Mouse (Mus musculus): ENCODE results near the gene Galnt7. TPM values are rescaled to one million over a fixed set of nuclear protein-coding genes. Genes with fewer than 3 reads are reported as not detected.

Galnt7 gene
- polyA plus RNA-seq, 1 experiment from 2014 or later, result 14.4 TPM

GRCm38 (mm10) chr8:57503641-57504040 lies 149.2 kb downstream of the Galnt7 start:
- ATAC-seq (ENCODE audit: insufficient read depth) (peak; percentile 42; the same call in 1 of the 2 replicates), DNase-seq (peak; percentile 86)
- peaks cover 3% of the 10 kb centered on the region; the same call in 1 of the 2 replicates for H3K4me1 ChIP-seq (ENCODE audit: insufficient read depth)
- no peak overlapping the region for H3K4me3 ChIP-seq (ENCODE audit: low read depth, low read length)
- H3K4me2 ChIP-seq, result no peak overlapping the region
- H3K36me3 ChIP-seq (ENCODE audit: insufficient read depth), result no peaks in the 10 kb centered on the region
- WGBS, result 47% methylated on average over 5 of the region's 5 CpGs
- TF ChIP-seq CTCF (IDR thresholded peaks at IDR 0.05; ENCODE audit: low read depth), result peak; percentile 89
- H3K9ac ChIP-seq, result no peak overlapping the region
- no peak overlapping the region for H3K27ac ChIP-seq (ENCODE audit: low read depth)
- H3K9me3 ChIP-seq (ENCODE audit: low read depth, low read length), result no peaks in the 10 kb centered on the region
- no peaks in the 10 kb centered on the region for H3K27me3 ChIP-seq (ENCODE audit: insufficient read depth, low read length)

GRCm38 (mm10) chr8:57498847-57499511 lies 153.9 kb downstream of the Galnt7 start:
- 33% methylated on average over 17 of the region's 17 CpGs for WGBS
- ATAC-seq (ENCODE audit: insufficient read depth) (peak; percentile 78; the same call in 1 of the 2 replicates), DNase-seq (peak; percentile 75)
- Histone ChIP-seq H3K4me3 (ENCODE audit: low read depth, low read length) (peak overlapping the region; percentile 9; the same call in 1 of the 2 replicates), H3K4me1 (ENCODE audit: insufficient read depth) (peaks cover 3% of the 10 kb centered on the region; the same call in 1 of the 2 replicates), H3K9me3 (ENCODE audit: low read depth, low read length) (no peaks in the 10 kb centered on the region), H3K27ac (ENCODE audit: low read depth) (peak overlapping the region; percentile 81), H3K4me2 (peak overlapping the region; percentile 42), H3K9ac (peak overlapping the region; percentile 4; the same call in 1 of the 2 replicates), H3K27me3 (ENCODE audit: insufficient read depth, low read length) (no peaks in the 10 kb centered on the region), H3K36me3 (ENCODE audit: insufficient read depth) (no peaks in the 10 kb centered on the region)
- no peak for TF ChIP-seq CTCF (IDR thresholded peaks at IDR 0.05; ENCODE audit: low read depth)

GRCm38 (mm10) chr8:57498494-57498846 lies 154.4 kb downstream of the Galnt7 start:
- Histone ChIP-seq H3K9me3 (ENCODE audit: low read depth, low read length) (no peaks in the 10 kb centered on the region), H3K27ac (ENCODE audit: low read depth) (peak overlapping the region; percentile 81), H3K9ac (peak overlapping the region; percentile 4; the same call in 1 of the 2 replicates), H3K36me3 (ENCODE audit: insufficient read depth) (no peaks in the 10 kb centered on the region), H3K4me2 (peak overlapping the region; percentile 42), H3K27me3 (ENCODE audit: insufficient read depth, low read length) (no peaks in the 10 kb centered on the region), H3K4me3 (ENCODE audit: low read depth, low read length) (0 out of 2 replicates have a peak overlapping the region, but pooled peaks have one; percentile 9), H3K4me1 (ENCODE audit: insufficient read depth) (peaks cover 3% of the 10 kb centered on the region; the same call in 1 of the 2 replicates)
- 49% methylated on average over 8 of the region's 8 CpGs for WGBS
- no peak for TF ChIP-seq CTCF (IDR thresholded peaks at IDR 0.05; ENCODE audit: low read depth)
- no peak for ATAC-seq (ENCODE audit: insufficient read depth)
- no peak for DNase-seq

- Histone ChIP-seq H3K9ac (no peak overlapping the region), H3K9me3 (ENCODE audit: low read depth, low read length) (no peaks in the 10 kb centered on the region), H3K36me3 (ENCODE audit: insufficient read depth) (no peaks in the 10 kb centered on the region), H3K4me1 (ENCODE audit: insufficient read depth) (no peaks in the 10 kb centered on the region; the same call in 1 of the 2 replicates), H3K27me3 (ENCODE audit: insufficient read depth, low read length) (no peaks in the 10 kb centered on the region), H3K27ac (ENCODE audit: low read depth) (no peak overlapping the region), H3K4me2 (no peak overlapping the region), H3K4me3 (ENCODE audit: low read depth, low read length) (no peak overlapping the region)
- no peak for TF ChIP-seq CTCF (IDR thresholded peaks at IDR 0.05; ENCODE audit: low read depth)
- WGBS, result 87% methylated on average over 4 of the region's 4 CpGs
- DNase-seq, result no peak
- ATAC-seq (ENCODE audit: insufficient read depth), result no peak
These were observed 161.0 kb downstream of the Galnt7 start for GRCm38 (mm10) chr8:57491873-57492272.

GRCm38 (mm10) chr8:57489896-57490295 lies 162.9 kb downstream of the Galnt7 start:
- no peak overlapping the region for H3K9ac ChIP-seq
- H3K4me1 ChIP-seq (ENCODE audit: insufficient read depth), result peaks cover 2% of the 10 kb centered on the region; the same call in 1 of the 2 replicates
- H3K27me3 ChIP-seq (ENCODE audit: insufficient read depth, low read length), result no peaks in the 10 kb centered on the region
- no peak overlapping the region for H3K4me3 ChIP-seq (ENCODE audit: low read depth, low read length)
- no peaks in the 10 kb centered on the region for H3K36me3 ChIP-seq (ENCODE audit: insufficient read depth)
- H3K4me2 ChIP-seq, result no peak overlapping the region
- ATAC-seq (ENCODE audit: insufficient read depth) (no peak), DNase-seq (no peak)
- H3K27ac ChIP-seq (ENCODE audit: low read depth), result no peak overlapping the region
- no peaks in the 10 kb centered on the region for H3K9me3 ChIP-seq (ENCODE audit: low read depth, low read length)
- no peak for TF ChIP-seq CTCF (IDR thresholded peaks at IDR 0.05; ENCODE audit: low read depth)

- no peak overlapping the region for H3K4me3 ChIP-seq (ENCODE audit: low read depth, low read length)
- no peak overlapping the region for H3K27ac ChIP-seq (ENCODE audit: low read depth)
- no peaks in the 10 kb centered on the region for H3K9me3 ChIP-seq (ENCODE audit: low read depth, low read length)
- peaks cover 2% of the 10 kb centered on the region; the same call in 1 of the 2 replicates for H3K4me1 ChIP-seq (ENCODE audit: insufficient read depth)
- H3K36me3 ChIP-seq (ENCODE audit: insufficient read depth), result no peaks in the 10 kb centered on the region
- no peak overlapping the region for H3K4me2 ChIP-seq
- no peak for TF ChIP-seq CTCF (IDR thresholded peaks at IDR 0.05; ENCODE audit: low read depth)
- no peak for ATAC-seq (ENCODE audit: insufficient read depth)
- 97% methylated on average over 1 of the region's 1 CpGs for WGBS
- H3K27me3 ChIP-seq (ENCODE audit: insufficient read depth, low read length), result no peaks in the 10 kb centered on the region
- no peak for DNase-seq
- H3K9ac ChIP-seq, result no peak overlapping the region
These were observed 163.5 kb downstream of the Galnt7 start for GRCm38 (mm10) chr8:57489366-57489765.

- peaks cover 3% of the 10 kb centered on the region; the same call in 1 of the 2 replicates for H3K36me3 ChIP-seq (ENCODE audit: insufficient read depth)
- no peaks in the 10 kb centered on the region for H3K9me3 ChIP-seq (ENCODE audit: low read depth, low read length)
- peak overlapping the region; percentile 87 for H3K4me3 ChIP-seq (ENCODE audit: low read depth, low read length)
- DNase-seq, result peak; percentile 73
- peak overlapping the region; percentile 93 for H3K27ac ChIP-seq (ENCODE audit: low read depth)
- under 1% methylated on average over 25 of the region's 25 CpGs for WGBS
- H3K9ac ChIP-seq, result peak overlapping the region; percentile 57
- H3K27me3 ChIP-seq (ENCODE audit: insufficient read depth, low read length), result no peaks in the 10 kb centered on the region
- peak overlapping the region; percentile 78 for H3K4me2 ChIP-seq
- peak; percentile 36 for ATAC-seq (ENCODE audit: insufficient read depth)
- TF ChIP-seq CTCF (IDR thresholded peaks at IDR 0.05; ENCODE audit: low read depth), result no peak
- H3K4me1 ChIP-seq (ENCODE audit: insufficient read depth), result peaks cover 2% of the 10 kb centered on the region; the same call in 1 of the 2 replicates
These were observed 164.5 kb downstream of the Galnt7 start for GRCm38 (mm10) chr8:57488312-57488765.

Measured in lung, embryonic 14.5 days (tissue).